Mouse (Mus musculus): ENCODE results near the gene Reck. TPM values are rescaled to one million over a fixed set of nuclear protein-coding genes. Genes with fewer than 3 reads are reported as not detected.

The Reck gene
- polyA plus RNA-seq, 1 experiment from 2014 or later, result 25.7 TPM

DNA sequence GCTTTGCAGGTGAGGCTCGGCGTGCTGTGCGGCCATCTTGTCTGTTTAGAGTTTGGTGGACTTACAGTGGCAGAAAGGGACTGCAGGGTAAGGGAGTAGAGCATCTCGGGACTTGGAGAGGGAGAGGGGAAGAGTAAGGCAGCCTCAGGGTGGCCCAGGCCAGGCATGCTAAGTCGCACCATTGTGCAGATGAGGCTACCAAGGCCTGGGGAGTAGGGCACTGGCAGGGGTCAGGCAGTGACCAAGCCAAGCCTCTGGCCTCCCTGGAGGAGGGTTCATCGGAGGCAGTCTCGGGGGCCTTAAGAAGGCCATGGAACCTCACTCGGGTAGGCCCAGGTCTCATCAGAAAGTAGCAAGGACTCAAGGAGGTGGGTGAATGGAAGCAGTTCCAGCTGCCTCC is 67.1 kb downstream of the Reck start:
- DNase-seq (ENCODE audit: low spot score) (no peak), ATAC-seq (ENCODE audit: insufficient number of reproducible peaks, low FRiP score, low TSS enrichment, low read depth) (no peak)
- H3K9ac ChIP-seq (ENCODE audit: low read length), result no peak overlapping the region
- no peak overlapping the region for H3K4me2 ChIP-seq (ENCODE audit: low read depth, severe bottlenecking)
- no peak overlapping the region for H3K27ac ChIP-seq (replicated peaks; ENCODE audit: low read depth, low read length)
- peaks cover 5% of the 10 kb centered on the region; the same call in 1 of the 2 replicates for H3K36me3 ChIP-seq (ENCODE audit: control insufficient read depth, insufficient read depth, low read length)
- no peaks in the 10 kb centered on the region for H3K9me3 ChIP-seq (ENCODE audit: control insufficient read depth, low read length)
- H3K4me1 ChIP-seq (ENCODE audit: control insufficient read depth, insufficient read depth, low read length), result no peaks in the 10 kb centered on the region
- H3K27me3 ChIP-seq (ENCODE audit: control insufficient read depth, insufficient read depth, low read length), result no peaks in the 10 kb centered on the region
- WGBS, result 85% methylated on average over 8 of the region's 8 CpGs
- H3K4me3 ChIP-seq (ENCODE audit: low read depth, low read length), result no peak overlapping the region

DNA sequence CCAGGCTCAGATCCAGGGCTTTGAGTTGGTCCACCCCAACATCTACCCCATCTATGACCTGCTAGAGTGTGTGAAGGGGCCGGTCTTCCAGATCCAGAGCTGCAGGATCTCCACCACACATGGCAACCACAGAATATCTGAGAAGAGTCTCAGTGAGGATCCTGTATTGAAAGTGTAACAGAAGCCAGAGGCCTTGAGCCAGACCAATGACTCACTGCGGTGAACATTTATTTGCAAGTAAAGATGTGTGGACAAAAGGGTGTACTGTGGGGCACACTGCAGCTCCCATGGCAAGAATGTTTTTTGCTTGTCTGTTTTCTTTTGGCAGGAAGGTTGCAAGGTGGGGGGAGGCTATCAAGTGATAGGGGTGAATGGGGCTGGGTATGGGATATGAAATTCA is 72.2 kb downstream of the Reck start:
- no peaks in the 10 kb centered on the region for H3K27me3 ChIP-seq (ENCODE audit: control insufficient read depth, insufficient read depth, low read length)
- ATAC-seq (ENCODE audit: insufficient number of reproducible peaks, low FRiP score, low TSS enrichment, low read depth), result no peak
- H3K4me1 ChIP-seq (ENCODE audit: control insufficient read depth, insufficient read depth, low read length), result no peaks in the 10 kb centered on the region
- no peak overlapping the region for H3K9ac ChIP-seq (ENCODE audit: low read length)
- DNase-seq (ENCODE audit: low spot score), result no peak
- H3K4me2 ChIP-seq (ENCODE audit: low read depth, severe bottlenecking), result no peak overlapping the region
- WGBS, result 96% methylated on average over 2 of the region's 2 CpGs
- no peak overlapping the region for H3K4me3 ChIP-seq (ENCODE audit: low read depth, low read length)
- H3K27ac ChIP-seq (replicated peaks; ENCODE audit: low read depth, low read length), result no peak overlapping the region
- 0 out of 2 replicates have a peak, but pooled peaks cover 3% of the 10 kb centered on the region for H3K36me3 ChIP-seq (ENCODE audit: control insufficient read depth, insufficient read depth, low read length)
- H3K9me3 ChIP-seq (ENCODE audit: control insufficient read depth, low read length), result no peaks in the 10 kb centered on the region

DNA sequence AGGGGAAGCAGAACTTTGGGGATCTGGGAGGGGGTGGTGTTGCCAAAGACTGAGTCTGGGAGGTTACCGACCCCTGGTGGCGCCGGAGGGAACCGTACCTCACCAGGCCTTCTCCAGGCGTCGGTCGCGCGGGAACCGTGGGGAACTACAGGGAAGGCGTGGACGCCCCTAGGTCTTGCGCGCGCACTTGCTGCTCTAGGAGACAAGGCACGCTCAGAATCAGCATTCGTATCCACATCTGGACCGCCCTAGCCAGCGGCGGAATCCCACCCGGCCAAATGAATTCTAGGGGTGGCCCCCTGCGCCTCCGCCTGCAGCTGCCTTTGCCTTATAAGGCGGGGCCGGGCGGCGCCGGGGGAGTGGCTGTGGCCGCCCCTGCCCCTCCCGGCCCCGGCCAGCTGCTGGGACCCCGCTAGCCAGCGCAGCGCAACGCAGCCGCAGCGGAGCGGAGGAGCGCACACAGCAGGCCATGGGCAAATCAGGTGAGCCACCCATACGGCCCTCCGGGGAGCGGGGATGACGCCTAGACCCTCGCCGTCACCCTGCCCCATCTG is 82.0 kb downstream of the Reck start, which contains the start of gene Glipr2:
Gene Glipr2, plus strand, starts transcription at position 110 of the 554 bp plus-strand sequence.
- ATAC-seq (ENCODE audit: insufficient number of reproducible peaks, low FRiP score, low TSS enrichment, low read depth), result peak; percentile 93
- Histone ChIP-seq H3K4me3 (ENCODE audit: low read depth, low read length) (peak within 1 kb of the TSS; percentile 60), H3K27ac (replicated peaks; ENCODE audit: low read depth, low read length) (peak within 1 kb of the TSS; percentile 49), H3K9me3 (ENCODE audit: control insufficient read depth, low read length) (no peaks in the 10 kb centered on the region), H3K27me3 (ENCODE audit: control insufficient read depth, insufficient read depth, low read length) (no peaks in the 10 kb centered on the region), H3K4me1 (ENCODE audit: control insufficient read depth, insufficient read depth, low read length) (peaks cover 14% of the 10 kb centered on the region; the same call in 1 of the 2 replicates), H3K4me2 (ENCODE audit: low read depth, severe bottlenecking) (peak within 1 kb of the TSS; percentile 81), H3K9ac (ENCODE audit: low read length) (peak within 1 kb of the TSS; percentile 63), H3K36me3 (ENCODE audit: control insufficient read depth, insufficient read depth, low read length) (no peaks in the 10 kb centered on the region)
- DNase-seq (ENCODE audit: low spot score), result peak; percentile 97
- 0% methylated on average over 45 of the region's 45 CpGs for WGBS

DNA sequence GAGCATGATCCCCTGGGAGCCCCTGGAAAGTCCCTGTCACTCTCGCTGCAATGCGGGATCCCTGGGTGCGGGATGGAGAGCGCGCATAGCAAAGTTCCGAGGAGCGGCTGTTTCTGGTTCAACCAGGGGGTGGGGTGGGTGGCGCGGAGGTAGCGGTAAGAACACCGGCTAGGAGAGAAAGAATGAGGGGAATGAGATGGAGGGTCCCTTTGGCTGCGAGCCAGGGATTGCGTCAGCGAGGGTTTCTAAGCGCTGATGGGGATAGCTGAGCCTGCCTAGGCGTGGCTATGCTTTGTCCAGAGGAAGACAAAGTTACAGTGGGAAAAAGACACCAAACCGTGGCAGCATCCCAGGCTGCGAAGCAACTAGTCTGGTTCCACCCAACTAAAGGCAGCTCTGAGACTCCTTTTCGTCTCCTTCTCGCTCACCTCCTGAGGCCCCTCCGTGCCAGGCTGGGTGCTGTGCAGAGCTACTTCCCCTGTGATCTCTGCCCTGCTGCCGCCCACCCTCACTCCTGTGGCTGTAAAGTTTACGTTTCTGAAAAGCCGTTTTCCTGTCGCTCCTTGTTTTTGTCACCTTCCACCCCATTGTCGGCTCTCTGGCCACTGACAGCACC is 82.6 kb downstream of the Reck start:
- peak overlapping the region; percentile 81 for H3K4me2 ChIP-seq (ENCODE audit: low read depth, severe bottlenecking)
- H3K27me3 ChIP-seq (ENCODE audit: control insufficient read depth, insufficient read depth, low read length), result no peaks in the 10 kb centered on the region
- ATAC-seq (ENCODE audit: insufficient number of reproducible peaks, low FRiP score, low TSS enrichment, low read depth) (peak; percentile 63), DNase-seq (ENCODE audit: low spot score) (peak; percentile 85)
- H3K9ac ChIP-seq (ENCODE audit: low read length), result peak overlapping the region; percentile 63
- WGBS, result under 1% methylated on average over 26 of the region's 26 CpGs
- H3K4me1 ChIP-seq (ENCODE audit: control insufficient read depth, insufficient read depth, low read length), result peaks cover 14% of the 10 kb centered on the region; the same call in 1 of the 2 replicates
- H3K36me3 ChIP-seq (ENCODE audit: control insufficient read depth, insufficient read depth, low read length), result no peaks in the 10 kb centered on the region
- peak overlapping the region; percentile 49 for H3K27ac ChIP-seq (replicated peaks; ENCODE audit: low read depth, low read length)
- no peaks in the 10 kb centered on the region for H3K9me3 ChIP-seq (ENCODE audit: control insufficient read depth, low read length)
- peak overlapping the region; percentile 60 for H3K4me3 ChIP-seq (ENCODE audit: low read depth, low read length)

DNA sequence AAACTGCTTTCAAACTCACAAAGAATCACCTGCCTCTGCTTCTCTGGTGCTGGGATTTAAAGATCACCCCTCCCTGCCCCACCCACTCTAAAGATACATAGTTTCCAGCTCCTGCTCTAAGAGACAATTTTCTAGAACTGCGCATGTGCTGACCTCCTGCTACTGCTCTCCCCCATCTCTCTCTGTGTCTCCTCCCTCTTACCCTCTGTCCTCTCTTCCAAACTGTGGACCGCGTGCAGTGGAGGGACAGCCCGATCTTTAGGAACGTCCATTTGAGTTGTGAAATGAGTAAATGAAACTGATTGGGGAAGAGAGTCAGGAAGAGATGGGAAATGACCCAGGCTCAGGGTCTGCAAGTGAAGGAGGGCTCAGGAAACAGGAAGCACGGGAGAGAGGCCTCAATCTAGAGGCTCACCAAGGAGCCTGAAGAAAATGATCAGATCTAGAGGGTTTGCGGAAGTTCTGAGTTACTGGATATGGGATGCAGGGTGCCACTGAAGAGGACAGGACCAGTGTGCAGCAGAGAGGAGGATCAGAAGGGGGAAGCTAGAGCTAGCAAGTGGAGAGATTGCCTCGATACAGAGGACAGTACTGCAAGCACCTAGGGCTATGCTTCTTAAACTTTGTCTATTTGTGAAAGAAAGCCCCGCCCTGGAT is 84.3 kb downstream of the Reck start:
- DNase-seq (ENCODE audit: low spot score), result no peak
- ATAC-seq (ENCODE audit: insufficient number of reproducible peaks, low FRiP score, low TSS enrichment, low read depth), result no peak
- H3K27me3 ChIP-seq (ENCODE audit: control insufficient read depth, insufficient read depth, low read length), result no peaks in the 10 kb centered on the region
- H3K4me1 ChIP-seq (ENCODE audit: control insufficient read depth, insufficient read depth, low read length), result peaks cover 18% of the 10 kb centered on the region
- no peak overlapping the region for H3K4me2 ChIP-seq (ENCODE audit: low read depth, severe bottlenecking)
- no peaks in the 10 kb centered on the region for H3K36me3 ChIP-seq (ENCODE audit: control insufficient read depth, insufficient read depth, low read length)
- H3K27ac ChIP-seq (replicated peaks; ENCODE audit: low read depth, low read length), result no peak overlapping the region
- H3K9me3 ChIP-seq (ENCODE audit: control insufficient read depth, low read length), result no peaks in the 10 kb centered on the region
- H3K9ac ChIP-seq (ENCODE audit: low read length), result no peak overlapping the region
- 70% methylated on average over 9 of the region's 9 CpGs for WGBS
- no peak overlapping the region for H3K4me3 ChIP-seq (ENCODE audit: low read depth, low read length)

DNA sequence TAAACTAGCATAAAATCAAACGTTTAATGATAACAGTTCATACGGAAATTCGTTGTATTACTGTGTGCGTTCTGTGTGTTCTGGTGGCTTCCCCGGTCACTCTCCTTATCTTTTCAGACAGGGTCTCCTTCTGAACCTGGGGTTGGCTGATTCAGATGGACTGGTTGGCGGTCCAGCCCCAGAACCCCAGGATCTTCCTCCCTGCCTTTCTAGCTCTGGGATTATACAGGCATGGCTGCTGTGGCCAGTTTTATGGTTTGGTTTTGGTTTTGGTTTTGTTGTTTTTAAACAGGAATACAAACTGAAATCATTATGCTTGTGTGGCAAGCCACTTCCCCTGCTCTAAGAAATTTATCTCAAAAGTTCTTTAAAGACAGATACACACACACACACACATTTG is 84.9 kb downstream of the Reck start:
- Histone ChIP-seq H3K4me2 (ENCODE audit: low read depth, severe bottlenecking) (no peak overlapping the region), H3K9ac (ENCODE audit: low read length) (no peak overlapping the region), H3K27me3 (ENCODE audit: control insufficient read depth, insufficient read depth, low read length) (no peaks in the 10 kb centered on the region), H3K9me3 (ENCODE audit: control insufficient read depth, low read length) (no peaks in the 10 kb centered on the region), H3K4me1 (ENCODE audit: control insufficient read depth, insufficient read depth, low read length) (peaks cover 19% of the 10 kb centered on the region), H3K36me3 (ENCODE audit: control insufficient read depth, insufficient read depth, low read length) (no peaks in the 10 kb centered on the region), H3K27ac (replicated peaks; ENCODE audit: low read depth, low read length) (no peak overlapping the region), H3K4me3 (ENCODE audit: low read depth, low read length) (no peak overlapping the region)
- no peak for ATAC-seq (ENCODE audit: insufficient number of reproducible peaks, low FRiP score, low TSS enrichment, low read depth)
- DNase-seq (ENCODE audit: low spot score), result no peak
- WGBS, result 93% methylated on average over 6 of the region's 6 CpGs

DNA sequence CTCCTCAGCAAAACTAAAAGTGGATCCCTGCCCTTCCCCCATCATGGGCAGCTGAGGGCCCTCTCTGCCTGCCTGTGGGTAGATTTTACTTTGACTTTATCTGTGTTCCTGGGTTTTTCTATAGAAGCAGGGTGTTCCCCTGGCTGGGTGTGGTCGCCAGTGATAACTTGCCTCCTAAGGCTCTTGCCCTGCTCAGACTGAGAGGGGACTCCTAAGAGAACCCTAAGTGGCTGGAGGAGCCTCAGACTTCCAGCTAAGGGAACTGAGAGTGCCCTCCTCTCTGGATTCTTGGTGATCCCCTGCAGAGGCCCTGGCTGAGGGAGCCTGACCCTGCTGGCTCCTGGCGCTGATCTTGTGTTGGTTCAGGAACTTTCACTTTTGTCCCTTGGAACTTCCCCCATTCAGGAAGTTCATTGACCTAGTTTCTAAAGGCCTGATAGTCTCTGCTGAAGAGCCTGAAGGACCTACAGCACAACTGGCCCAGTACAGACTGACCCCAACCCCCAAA is 89.0 kb downstream of the Reck start:
- Histone ChIP-seq H3K4me3 (ENCODE audit: low read depth, low read length) (no peak overlapping the region), H3K27me3 (ENCODE audit: control insufficient read depth, insufficient read depth, low read length) (no peaks in the 10 kb centered on the region), H3K36me3 (ENCODE audit: control insufficient read depth, insufficient read depth, low read length) (no peaks in the 10 kb centered on the region), H3K9ac (ENCODE audit: low read length) (no peak overlapping the region), H3K4me2 (ENCODE audit: low read depth, severe bottlenecking) (no peak overlapping the region), H3K4me1 (ENCODE audit: control insufficient read depth, insufficient read depth, low read length) (peaks cover 13% of the 10 kb centered on the region), H3K27ac (replicated peaks; ENCODE audit: low read depth, low read length) (no peak overlapping the region), H3K9me3 (ENCODE audit: control insufficient read depth, low read length) (no peaks in the 10 kb centered on the region)
- ATAC-seq (ENCODE audit: insufficient number of reproducible peaks, low FRiP score, low TSS enrichment, low read depth), result no peak
- WGBS, result 45% methylated on average over 2 of the region's 2 CpGs
- no peak for DNase-seq (ENCODE audit: low spot score)

DNA sequence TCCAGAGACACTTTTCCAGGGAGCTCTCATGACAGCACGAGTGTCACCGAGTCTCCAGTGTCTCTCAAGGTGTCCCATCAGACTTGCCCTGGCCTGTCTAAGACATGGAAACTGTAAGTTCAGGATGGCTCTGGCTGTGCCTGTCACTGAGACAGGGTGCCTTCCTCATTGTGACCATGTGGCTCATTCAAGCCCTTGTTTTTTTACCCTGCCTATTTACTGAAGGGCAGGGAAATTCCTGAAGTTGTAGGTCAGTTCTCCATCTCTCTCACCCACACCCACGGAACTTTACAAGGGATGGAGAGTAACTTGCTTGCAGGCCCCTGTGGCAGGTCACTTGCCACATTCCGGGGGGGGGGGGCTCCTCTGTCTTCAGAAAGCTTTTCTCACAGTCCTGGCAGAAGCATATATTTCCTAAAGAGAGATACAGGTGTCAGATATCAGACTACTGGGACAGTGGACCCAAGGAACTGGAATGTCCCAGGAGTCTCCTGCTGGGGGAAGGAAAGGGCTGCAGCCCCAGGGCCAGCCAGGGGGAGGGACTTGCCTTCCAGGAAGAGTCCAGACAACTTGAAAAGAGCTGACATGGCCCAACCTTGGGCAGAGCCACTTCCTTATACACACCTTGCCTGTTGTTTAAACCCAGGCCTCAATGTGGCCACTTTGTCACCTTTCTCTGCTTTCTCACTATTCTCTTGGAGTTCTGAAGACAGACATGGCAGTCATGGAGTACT is 89.8 kb downstream of the Reck start:
- peaks cover 12% of the 10 kb centered on the region for H3K4me1 ChIP-seq (ENCODE audit: control insufficient read depth, insufficient read depth, low read length)
- no peak for DNase-seq (ENCODE audit: low spot score)
- no peak overlapping the region for H3K4me2 ChIP-seq (ENCODE audit: low read depth, severe bottlenecking)
- H3K9ac ChIP-seq (ENCODE audit: low read length), result no peak overlapping the region
- H3K36me3 ChIP-seq (ENCODE audit: control insufficient read depth, insufficient read depth, low read length), result no peaks in the 10 kb centered on the region
- H3K4me3 ChIP-seq (ENCODE audit: low read depth, low read length), result no peak overlapping the region
- ATAC-seq (ENCODE audit: insufficient number of reproducible peaks, low FRiP score, low TSS enrichment, low read depth), result no peak
- WGBS, result 41% methylated on average over 4 of the region's 4 CpGs
- no peaks in the 10 kb centered on the region for H3K9me3 ChIP-seq (ENCODE audit: control insufficient read depth, low read length)
- no peak overlapping the region for H3K27ac ChIP-seq (replicated peaks; ENCODE audit: low read depth, low read length)
- no peaks in the 10 kb centered on the region for H3K27me3 ChIP-seq (ENCODE audit: control insufficient read depth, insufficient read depth, low read length)

Measured in limb, embryonic 11.5 days (tissue).